Mouse (Mus musculus) kidney, postnatal 0 days (tissue): ENCODE data around the gene Smim24. TPM values are rescaled to one million over a fixed set of nuclear protein-coding genes. Genes with fewer than 3 reads are reported as not detected.

Source experiments
- ATAC-seq: fragments of 200-750 bp; cut with Nextera tagmentation; replicated peaks from 2 replicates; pipeline ENCODE4 v1.8.0; 2017; ENCODE audit warnings: low read depth, moderate number of reproducible peaks, moderate TSS enrichment, moderate library complexity; ENCODE audit not compliant: low FRiP score
- DNase-seq: peaks from one replicate; pipeline ENCODE4 v3.0.0-alpha.2; 2016; ENCODE audit warnings: low spot score
- H3K27ac ChIP-seq: fragments of 300-500 bp; sonication (generic); 2 replicates; pipeline ENCODE4 v1.5.1; 2014; ENCODE audit warnings: mild to moderate bottlenecking
- H3K27me3 ChIP-seq: fragments of 300-500 bp; sonication (generic); 2 replicates; pipeline ENCODE4 v1.6.1; 2014; ENCODE audit warnings: low read length, mixed read lengths; ENCODE audit not compliant: insufficient read depth
- H3K36me3 ChIP-seq: fragments of 300-500 bp; sonication (generic); 2 replicates; pipeline ENCODE4 v1.6.1; 2014; ENCODE audit warnings: low read length, mixed read lengths; ENCODE audit not compliant: insufficient read depth
- H3K4me1 ChIP-seq: fragments of 300-500 bp; sonication (generic); replicated peaks from 2 replicates; pipeline ENCODE4 v1.6.1; 2014; ENCODE audit warnings: antibody characterized with exemption, low read length, mixed read lengths; ENCODE audit not compliant: insufficient read depth
- H3K4me2 ChIP-seq: fragments of 300-500 bp; sonication (generic); 2 replicates; pipeline ENCODE4 v1.6.1; 2014; ENCODE audit warnings: mild to moderate bottlenecking, low read length, moderate library complexity, mixed read lengths
- H3K4me3 ChIP-seq: fragments of 300-500 bp; sonication (generic); replicated peaks from 2 replicates; pipeline ENCODE4 v1.5.1; 2014; ENCODE audit warnings: low read depth, low read length
- H3K9ac ChIP-seq: fragments of 300-500 bp; sonication (generic); 2 replicates; pipeline ENCODE4 v1.6.1; 2014; ENCODE audit warnings: low read depth, low read length
- H3K9me3 ChIP-seq: fragments of 300-500 bp; sonication (generic); replicated peaks from 2 replicates; pipeline ENCODE4 v1.6.1; 2016; ENCODE audit warnings: low read length, inconsistent platforms, mixed read lengths
- CTCF ChIP-seq: IDR thresholded peaks from 2 replicates; pipeline ENCODE4 v1.5.1; 2016; ENCODE audit warnings: antibody characterized with exemption, low read depth, mild to moderate bottlenecking, moderate library complexity
- WGBS: fragments of 180-500 bp; shearing (Covaris S2); extraction: QIAGEN DNeasy Blood & Tissue Kit; methylation state at CpG from one replicate; pipeline ENCODE4 v1.1.7; 2014; 5-methylcytosine and 5-hydroxymethylcytosine counted together
- polyA plus RNA-seq: library from polyadenylated mRNA; unstranded; fragments of >200 nt; fragmentation: Nextera tagmentation; extraction: Ambion mirVana; gene quantifications from 2 replicates; pipeline ENCODE4 v1.2.1, GENCODE M21; 2015

The Smim24 gene
- polyA plus RNA-seq, 1 experiment from 2014 or later: 62.4 TPM

DNA sequence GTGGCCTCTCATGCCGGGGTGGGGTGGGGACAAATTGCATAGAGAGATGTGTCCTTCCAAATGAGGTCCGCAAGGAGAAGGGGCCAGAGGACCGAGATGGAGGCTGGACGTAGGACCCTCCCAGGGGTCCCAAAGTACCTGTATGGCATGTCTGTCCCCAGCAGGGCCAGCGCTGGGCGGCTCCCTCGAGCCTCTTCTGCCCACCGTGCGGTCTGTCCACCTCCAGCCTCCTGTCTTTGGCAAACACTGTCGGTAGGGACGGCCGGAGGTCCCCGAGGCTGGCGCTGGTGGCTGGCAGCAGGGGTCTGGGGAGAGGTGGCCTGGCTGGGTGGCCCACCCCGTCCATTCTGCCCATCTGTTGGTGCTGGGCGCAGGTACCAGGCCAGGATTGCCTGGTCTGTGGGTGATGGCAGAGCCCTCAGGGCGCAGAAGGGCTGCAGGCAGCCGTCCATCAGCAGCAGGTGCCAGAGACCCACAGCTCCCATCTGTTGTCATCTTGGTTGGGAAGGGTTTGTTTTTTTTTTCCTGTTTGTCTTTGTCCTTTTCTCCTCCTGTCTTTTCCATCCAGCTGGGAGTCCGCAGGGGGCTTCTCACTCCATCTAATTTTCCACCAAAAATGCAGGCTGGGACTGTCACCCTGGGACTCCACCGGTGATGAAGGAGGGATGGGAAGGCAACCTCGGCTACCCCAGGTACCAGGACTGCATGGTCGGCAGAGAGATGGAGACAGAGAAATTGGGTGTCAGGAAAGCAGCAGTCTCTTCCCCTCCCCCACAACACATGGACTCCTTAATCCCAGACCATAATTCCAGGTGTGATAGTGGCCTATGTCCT is 7.7 kb downstream of the Smim24 start:
- no peaks in the 10 kb centered on the region for H3K9me3 ChIP-seq
- peaks cover 29% of the 10 kb centered on the region for H3K4me1 ChIP-seq
- ATAC-seq: no peak
- H3K4me2 ChIP-seq: no peak overlapping the region
- H3K27me3 ChIP-seq: no peaks in the 10 kb centered on the region
- no peak overlapping the region for H3K9ac ChIP-seq
- peaks cover 35% of the 10 kb centered on the region for H3K36me3 ChIP-seq
- H3K4me3 ChIP-seq: no peak overlapping the region
- H3K27ac ChIP-seq: no peak overlapping the region; the same call in 1 of the 2 replicates
- WGBS: 75% methylated on average over 22 of the region's 22 CpGs
- no peak for TF ChIP-seq CTCF
- no peak for DNase-seq

DNA sequence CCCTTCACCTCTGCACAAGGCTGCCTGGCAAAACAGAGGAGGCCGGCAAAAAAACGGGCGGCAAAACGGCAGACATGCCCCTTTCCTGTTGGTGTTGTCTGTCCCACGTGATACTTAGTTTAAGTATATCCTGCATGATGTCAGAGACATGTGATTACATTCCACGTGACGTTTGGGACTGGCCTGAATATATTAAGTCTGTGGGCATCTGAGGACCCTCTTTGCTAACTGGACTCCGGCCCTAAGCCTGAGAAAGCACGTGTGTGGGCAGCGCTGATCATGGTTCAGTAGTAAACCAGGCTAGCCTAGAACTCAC is 8.3 kb downstream of the Smim24 start:
- TF ChIP-seq CTCF: no peak
- H3K4me2 ChIP-seq: no peak overlapping the region
- 34% methylated on average over 10 of the region's 10 CpGs for WGBS
- H3K36me3 ChIP-seq: peaks cover 41% of the 10 kb centered on the region
- DNase-seq: peak; percentile 57
- peak overlapping the region; percentile 86 for H3K27ac ChIP-seq
- H3K4me1 ChIP-seq: peaks cover 29% of the 10 kb centered on the region
- H3K9me3 ChIP-seq: no peaks in the 10 kb centered on the region
- no peak for ATAC-seq
- H3K4me3 ChIP-seq: no peak overlapping the region
- H3K9ac ChIP-seq: no peak overlapping the region
- H3K27me3 ChIP-seq: no peaks in the 10 kb centered on the region

DNA sequence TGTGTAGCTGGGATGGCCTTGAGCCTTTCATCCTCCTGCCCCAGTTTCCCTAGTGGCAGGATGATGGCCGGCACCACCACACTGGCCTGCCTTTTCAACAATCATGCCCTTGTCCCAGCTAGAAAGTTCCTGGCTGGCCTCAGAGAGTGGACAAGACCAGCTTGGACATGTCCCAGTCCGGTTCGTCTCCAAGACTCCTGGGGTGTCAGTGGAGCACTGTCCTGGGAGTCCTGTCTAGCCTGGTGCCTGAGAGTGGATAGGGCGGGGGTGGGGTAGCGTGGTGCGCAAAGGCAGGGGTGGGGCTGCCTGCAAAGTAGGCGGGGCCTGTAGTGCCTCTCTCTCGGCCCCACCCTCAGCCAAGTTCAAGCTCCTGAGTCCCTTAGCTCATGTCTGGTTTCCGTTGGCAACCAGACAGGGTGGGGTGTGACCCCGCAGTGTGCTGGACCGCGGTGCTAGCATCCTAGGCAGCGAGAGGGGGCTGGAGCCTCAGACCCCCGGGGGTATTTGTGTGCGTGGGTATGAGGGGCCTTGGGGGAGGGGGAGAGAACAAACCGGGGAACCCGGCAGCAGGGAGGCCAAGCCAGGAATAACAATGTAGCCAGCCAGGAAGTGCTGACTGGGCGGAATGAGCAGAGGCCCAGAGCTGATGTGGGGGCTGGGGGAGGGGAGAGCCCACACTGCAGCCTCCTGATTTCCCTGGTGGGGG is 8.8 kb downstream of the Smim24 start:
- Histone ChIP-seq H3K4me2 (peak overlapping the region; percentile 30), H3K9ac (no peak overlapping the region; the same call in 1 of the 2 replicates), H3K27me3 (no peaks in the 10 kb centered on the region), H3K9me3 (no peaks in the 10 kb centered on the region), H3K4me1 (peaks cover 29% of the 10 kb centered on the region), H3K27ac (peak overlapping the region; percentile 86), H3K36me3 (peaks cover 45% of the 10 kb centered on the region), H3K4me3 (no peak overlapping the region)
- peak; percentile 89 for DNase-seq
- ATAC-seq: peak; percentile 58
- WGBS: 12% methylated on average over 16 of the region's 18 CpGs
- TF ChIP-seq CTCF: no peak

DNA sequence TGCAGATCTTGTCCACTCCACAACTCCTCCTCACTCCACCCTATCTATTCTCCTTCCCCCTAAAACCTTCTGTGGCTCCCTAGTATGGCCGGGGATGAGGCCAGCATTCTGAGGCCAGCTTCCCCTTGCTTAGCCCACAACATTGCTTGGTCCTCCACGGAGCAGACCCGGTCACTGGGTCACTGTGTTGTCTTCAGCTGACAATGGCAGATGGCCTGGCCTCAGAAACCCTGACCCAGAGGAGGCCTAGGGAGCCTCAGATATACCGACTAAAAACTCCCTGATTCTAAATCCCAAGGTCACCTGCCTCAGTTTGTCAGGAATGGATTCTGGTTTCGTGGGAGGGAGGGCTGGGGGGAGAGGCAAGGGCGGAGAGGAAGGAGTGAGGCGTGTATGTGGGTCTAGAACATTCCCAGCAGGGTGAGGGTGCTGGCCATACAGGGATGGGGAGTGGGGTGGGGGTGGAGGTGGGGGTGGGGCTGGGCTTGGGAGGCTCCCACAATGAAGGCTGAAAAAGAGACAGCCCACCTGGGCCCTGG is 9.4 kb downstream of the Smim24 start:
- H3K4me1 ChIP-seq: peaks cover 29% of the 10 kb centered on the region
- DNase-seq: no peak
- H3K4me3 ChIP-seq: no peak overlapping the region
- no peak for ATAC-seq
- H3K36me3 ChIP-seq: peaks cover 51% of the 10 kb centered on the region
- peak overlapping the region; percentile 30 for H3K4me2 ChIP-seq
- no peak for TF ChIP-seq CTCF
- no peaks in the 10 kb centered on the region for H3K9me3 ChIP-seq
- peak overlapping the region; percentile 86 for H3K27ac ChIP-seq
- no peaks in the 10 kb centered on the region for H3K27me3 ChIP-seq
- WGBS: 30% methylated on average over 7 of the region's 7 CpGs
- no peak overlapping the region for H3K9ac ChIP-seq

DNA sequence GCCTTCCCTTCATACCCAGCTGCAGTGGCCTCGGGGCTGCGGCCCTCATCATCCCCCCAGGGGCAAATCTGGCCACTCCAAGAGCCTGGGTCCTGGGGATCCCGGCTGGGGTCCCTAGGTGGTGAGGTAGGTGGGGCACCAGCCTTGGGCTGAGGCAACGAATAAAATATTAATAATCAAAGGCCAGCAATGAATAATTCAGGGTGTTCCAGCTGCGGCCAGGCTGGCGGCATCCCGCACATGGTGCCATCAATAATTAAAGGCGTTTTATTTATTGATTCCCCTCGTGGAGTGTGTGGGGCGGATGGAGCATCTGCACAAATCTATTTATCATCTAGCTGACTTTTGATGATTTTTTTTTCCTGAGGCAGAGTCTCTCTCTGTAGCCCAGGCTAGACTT is 10.7 kb downstream of the Smim24 start:
- no peak overlapping the region for H3K4me3 ChIP-seq
- no peak overlapping the region for H3K9ac ChIP-seq
- DNase-seq: no peak
- H3K4me1 ChIP-seq: peaks cover 38% of the 10 kb centered on the region
- peaks cover 52% of the 10 kb centered on the region for H3K36me3 ChIP-seq
- H3K27me3 ChIP-seq: no peaks in the 10 kb centered on the region
- H3K9me3 ChIP-seq: no peaks in the 10 kb centered on the region
- peak overlapping the region; percentile 86 for H3K27ac ChIP-seq
- ATAC-seq: no peak
- no peak for TF ChIP-seq CTCF
- 67% methylated on average over 10 of the region's 10 CpGs for WGBS
- no peak overlapping the region for H3K4me2 ChIP-seq

DNA sequence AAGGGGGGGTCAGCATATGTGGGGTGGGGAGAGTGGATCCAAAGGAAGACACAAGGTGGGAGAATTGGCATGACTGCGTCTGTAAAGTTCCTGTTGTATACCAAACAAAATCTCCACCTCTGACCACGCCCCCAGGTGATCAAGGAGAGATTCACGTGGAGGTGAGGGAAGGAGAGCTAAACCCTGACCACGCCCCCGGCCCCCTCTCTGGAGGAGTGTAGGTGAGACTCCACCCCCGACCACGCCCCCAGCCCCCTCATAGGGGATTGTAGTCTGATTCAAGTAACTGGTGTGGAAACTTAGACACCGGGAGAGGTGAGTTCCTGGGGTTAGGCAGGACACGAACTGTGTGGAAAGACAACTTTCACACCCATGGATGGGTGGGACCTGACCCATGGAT is 11.2 kb downstream of the Smim24 start:
- H3K4me2 ChIP-seq: no peak overlapping the region
- no peak overlapping the region for H3K27ac ChIP-seq
- H3K4me3 ChIP-seq: no peak overlapping the region
- H3K27me3 ChIP-seq: no peaks in the 10 kb centered on the region
- no peaks in the 10 kb centered on the region for H3K9me3 ChIP-seq
- H3K4me1 ChIP-seq: peaks cover 42% of the 10 kb centered on the region
- peaks cover 50% of the 10 kb centered on the region for H3K36me3 ChIP-seq
- H3K9ac ChIP-seq: no peak overlapping the region
- no peak for ATAC-seq
- 35% methylated on average over 9 of the region's 9 CpGs for WGBS
- no peak for DNase-seq
- no peak for TF ChIP-seq CTCF
